Mouse (Mus musculus): ENCODE results near the gene Ddx23.

Ddx23 gene

DNA sequence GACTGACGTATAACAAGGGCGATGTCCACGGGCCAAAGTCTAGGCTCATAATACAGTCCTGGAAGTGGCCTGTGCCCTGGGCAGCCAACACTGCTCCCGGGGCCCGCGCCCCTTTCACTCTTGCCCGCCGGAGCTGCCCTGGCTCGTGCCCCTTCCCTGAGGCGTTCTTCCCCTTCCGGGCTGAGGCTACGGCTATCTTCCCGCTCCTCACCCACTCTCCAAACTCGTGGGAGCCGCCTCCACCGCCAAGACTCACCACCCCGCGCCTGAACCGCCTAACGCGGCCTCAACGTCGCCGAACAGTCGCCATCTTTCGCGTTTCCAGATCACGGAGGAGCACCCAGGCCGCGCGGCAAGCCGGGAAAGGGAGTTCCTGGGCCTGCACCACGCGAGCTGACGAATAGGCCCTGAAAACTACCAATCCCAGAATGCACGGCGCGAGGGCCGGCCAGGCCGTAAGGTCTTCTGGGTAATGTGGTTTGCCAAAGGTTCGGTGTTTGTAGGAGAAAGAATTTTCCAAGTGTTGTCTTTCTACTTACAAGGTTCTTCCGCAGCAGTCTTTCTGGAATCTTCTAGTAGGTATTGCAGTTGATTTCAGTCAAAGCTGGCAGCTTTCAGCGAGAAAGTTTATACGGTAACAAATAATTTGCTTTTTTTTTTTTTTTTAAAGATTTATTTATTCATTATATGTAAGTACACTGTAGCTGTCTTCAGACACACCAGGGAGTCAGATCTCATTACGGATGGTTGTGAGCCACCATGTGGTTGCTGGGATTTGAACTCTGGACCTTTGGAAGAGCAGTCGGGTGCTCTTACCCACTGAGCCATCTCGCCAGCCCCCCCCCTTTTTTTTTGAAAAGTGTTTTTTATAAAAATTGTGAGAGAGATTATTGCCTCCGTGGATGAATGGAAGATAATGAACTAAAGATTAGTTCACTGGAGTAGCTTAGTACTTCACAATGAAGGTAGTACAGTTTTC lies at the start of gene Ddx23:
Gene Ddx23 (minus strand): TSS at position 328 of the 979 bp plus-strand sequence.
- DNase-seq: peak; percentile 94

DNA sequence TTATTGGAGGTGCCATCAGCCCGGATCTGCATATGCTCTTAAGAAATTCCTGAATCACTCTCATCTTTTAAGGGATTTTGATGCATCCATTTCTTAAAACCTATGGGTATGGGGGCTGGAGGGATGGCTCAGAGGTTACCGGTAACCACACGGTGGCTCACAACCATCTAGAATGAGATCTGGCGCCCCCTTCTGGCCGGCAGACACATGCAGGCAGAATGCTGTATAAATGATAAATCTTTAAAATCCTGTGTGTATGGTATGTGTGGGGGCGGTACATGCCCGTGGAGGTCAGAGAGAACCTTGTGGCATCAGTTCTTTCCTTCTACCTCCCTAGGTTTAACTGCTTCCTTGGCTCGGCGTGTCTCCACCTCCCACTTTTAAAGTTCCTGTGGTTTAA lies 47.7 kb upstream of the Ddx23 start:
- DNase-seq: peak; percentile 81

GRCm38 (mm10) chr15:98707766-98708372 lies 45.2 kb upstream of the Ddx23 start, which contains the start of gene Ccdc65:
TSS of gene Ccdc65 (plus strand) at chr15:98708207.
- peak; percentile 88 for DNase-seq

DNA sequence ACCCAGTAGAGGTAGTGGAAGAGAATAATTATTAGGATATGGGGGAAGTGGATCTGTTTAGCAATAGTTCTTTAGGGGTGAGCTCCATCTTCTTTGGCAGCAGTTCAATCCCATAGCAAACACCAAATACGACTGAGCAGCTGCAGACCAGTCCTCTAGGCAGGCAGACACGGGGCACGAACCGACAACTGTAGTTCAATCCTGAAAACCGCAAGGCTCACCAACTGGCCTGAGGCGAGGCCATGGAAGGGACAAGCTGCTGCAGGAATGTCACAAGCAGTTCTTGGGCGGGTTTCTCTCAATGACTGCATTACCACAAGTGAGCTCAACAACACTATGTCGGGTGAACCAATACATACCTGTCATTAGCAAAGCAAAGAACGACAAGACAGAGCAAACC lies 41.6 kb upstream of the Ddx23 start:
- DNase-seq: no peak

DNA sequence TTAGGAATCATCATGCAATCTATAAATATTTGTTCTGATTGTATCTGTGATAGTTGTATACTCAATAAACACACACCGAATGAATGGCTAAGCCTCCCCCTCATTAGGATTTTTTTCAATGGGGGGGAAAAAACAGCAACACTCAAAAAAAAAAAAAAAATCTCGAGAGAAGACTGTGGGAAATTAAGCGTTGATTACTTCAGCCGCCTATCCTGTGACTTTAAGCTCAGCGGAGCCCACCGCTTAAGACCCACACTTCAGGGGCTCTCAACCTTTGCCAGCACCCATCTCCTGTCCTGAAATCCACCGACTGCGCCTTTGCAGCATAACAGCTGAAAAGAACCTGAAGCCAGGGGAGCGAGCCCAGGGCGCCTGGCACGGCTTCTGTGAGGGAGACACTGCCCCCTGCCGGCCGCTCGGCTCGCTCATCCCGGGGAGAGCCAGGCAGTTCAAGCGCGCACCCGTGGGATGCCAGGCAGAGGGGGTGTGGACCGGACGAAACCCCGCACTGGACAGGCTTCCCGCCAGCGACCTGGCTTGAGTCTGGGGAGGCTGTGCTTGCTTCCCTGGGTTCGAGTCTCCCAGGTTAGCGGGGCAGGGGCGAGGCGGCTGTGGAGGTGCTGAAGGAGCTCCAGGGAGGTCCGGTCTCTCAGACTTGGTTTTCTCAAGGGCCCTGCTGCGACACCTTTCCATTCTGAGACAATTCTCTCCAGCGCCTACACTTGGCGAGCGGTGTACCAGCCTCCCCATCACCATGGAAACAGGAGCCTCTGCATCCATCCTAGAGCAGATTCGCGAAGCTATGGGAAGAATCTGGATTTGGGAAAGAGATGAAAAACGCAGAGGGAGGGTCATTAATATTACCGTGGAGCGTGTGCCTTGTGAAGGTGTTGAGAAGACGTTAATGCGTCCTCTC lies 36.8 kb upstream of the Ddx23 start:
- peak; percentile 92 for DNase-seq

DNA sequence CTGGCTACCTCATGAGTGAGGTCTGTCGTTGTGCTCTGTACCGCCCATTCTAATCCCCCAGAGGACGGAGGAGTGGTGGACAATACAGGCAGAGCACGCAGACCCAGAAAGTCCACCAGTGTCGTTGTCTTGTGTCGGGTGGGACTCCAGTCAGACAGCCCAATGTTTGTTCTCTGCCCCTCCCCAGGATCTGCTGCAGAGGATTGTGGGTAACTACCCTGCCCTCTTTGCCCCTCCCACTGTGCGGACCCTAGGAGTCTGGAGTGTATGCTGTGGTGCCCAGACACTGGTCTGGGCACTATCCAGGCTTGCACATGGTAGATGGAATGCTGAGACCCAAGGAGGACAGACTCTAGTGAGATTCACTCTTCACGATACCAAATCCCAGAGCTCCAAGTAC lies 33.5 kb upstream of the Ddx23 start:
- no peak for DNase-seq

DNA sequence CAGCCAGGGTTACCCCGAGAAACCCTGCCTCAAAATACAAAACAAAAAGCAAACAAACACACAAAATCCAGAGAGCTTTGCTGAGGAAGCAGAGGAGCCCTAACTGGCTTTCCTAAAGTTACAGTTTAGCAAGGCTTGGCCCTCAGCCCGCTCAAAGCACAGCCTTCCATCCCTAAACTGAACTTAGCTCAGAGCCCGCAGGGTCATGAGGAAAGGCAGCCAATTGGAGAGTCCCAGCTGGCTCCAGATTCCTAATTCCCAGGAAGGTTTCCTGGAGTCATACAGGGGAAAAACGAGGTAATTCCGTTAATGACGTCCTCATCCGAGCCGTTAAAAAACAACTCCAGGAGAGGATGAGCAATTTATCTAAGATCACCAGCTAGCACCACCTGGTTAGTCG lies 33.0 kb upstream of the Ddx23 start:
- peak; percentile 47 for DNase-seq

DNA sequence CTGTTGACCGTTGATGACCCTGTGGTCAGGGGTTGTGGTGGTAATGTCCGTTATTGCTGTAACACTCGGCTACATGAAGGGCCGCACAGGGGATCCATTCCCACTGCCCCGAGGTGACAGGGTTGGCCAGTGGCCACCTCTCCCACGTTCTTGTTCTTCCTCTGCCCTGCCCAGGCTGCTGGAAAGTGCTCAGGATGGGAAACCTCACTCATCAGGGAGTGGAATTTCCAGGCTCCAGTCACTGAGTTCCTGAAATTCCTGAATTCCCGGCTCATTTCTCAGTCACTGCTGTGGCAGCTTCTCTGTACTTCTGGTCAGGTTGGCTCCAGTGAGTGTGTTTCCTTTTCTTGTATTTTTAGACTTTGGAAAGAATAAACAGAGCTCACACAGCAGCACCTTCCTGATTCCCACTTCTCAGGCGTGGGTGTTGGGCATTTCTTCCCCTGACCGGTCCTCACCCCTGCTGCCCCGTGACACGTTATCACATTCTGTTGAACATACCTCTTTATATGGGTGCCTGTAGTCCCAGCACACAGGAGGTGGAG lies 29.5 kb upstream of the Ddx23 start:
- peak; percentile 60 for DNase-seq

DNA sequence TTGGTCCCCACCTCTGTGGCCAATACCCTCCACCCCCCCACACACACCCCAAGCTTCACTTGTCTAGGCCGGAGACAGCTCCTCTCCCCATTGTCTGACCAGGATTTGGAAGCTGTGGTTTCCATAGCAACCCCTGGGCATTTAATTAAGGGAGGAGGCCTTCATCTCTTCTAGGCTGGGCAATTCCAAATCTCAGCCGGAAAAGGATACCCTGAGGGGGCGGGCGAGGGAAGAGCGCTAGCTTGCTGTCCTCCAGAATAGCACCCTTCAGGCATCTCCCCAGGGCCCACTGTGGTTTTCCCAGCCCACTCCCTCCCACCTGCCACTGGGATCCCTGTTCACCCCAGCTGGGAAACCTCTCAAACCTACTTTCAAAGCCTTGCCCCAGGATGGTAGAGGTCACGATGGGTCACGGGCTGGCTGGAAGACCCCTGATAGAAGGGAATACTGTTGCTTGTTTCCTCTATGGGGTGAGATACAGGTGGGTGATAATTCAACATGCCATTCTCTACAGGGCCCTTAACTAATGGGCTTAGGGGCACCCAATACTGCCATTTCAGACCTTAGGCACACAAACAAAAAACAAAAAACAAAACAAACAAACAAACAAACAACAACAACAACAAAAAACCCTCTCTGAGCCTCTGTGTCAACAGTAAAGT lies 28.9 kb upstream of the Ddx23 start:
- DNase-seq: no peak

DNA sequence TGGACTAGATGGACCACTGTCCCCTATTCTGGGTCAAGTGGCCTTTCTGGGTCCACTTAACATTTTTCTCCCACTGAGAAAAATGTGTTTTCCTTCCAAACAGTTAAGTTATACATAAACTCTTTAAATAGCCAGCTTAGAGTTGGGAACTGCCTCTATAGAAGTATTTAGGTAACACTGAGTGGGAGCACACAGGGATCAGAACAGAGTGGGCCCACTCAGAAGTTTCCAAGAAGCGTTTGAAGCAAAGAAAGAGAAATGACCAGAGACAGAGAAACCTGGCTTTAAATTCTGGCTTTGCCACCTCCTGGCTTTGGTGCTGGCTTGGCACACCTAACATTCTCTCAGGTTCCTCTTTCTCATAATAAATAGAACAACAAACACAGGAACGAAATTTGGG lies 27.0 kb upstream of the Ddx23 start:
- DNase-seq: no peak

DNA sequence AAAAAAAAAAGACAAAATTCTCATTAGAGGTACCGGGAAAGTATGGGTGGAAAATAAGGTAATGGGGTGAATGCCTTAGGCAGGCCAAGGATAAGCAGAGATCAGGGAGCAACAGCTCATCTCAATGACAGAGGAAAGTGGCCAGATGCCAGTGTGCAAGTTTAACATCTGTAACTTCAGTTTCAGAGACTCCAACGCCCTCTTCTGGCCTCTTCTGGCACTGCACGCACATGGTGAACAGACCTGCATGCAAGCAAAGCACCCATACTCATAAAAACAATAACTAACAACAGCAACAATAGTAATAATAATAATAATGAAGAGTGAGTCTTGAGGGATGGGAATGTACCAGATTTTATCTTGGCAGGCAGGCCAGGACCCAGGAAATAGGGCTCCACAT lies 23.2 kb upstream of the Ddx23 start:
- DNase-seq: no peak

DNA sequence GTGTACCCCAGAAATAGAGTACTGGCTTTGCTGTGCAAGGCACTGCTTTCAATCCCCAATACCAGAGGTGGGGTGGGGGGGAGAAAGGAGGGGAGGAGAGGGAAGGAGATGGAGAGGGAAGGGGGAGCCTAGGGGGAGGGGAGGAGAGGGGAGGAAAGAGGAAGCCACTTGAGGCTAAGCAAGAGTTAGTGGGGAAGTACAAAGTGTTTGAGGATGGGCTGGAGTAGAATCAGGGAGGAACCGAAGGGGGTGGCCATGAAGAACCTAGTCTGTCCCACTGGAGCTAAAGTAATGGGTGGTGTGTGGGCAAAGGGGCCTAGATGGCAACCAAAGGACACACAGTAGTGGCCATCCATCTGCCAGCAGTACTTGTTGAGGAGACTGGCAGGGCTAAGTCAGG lies 21.1 kb upstream of the Ddx23 start:
- no peak for DNase-seq

GRCm38 (mm10) chr15:98683177-98683576 lies 20.5 kb upstream of the Ddx23 start:
- DNase-seq: no peak

- DNase-seq: no peak
Observed at GRCm38 (mm10) chr15:98681633-98682032, 18.9 kb upstream of the Ddx23 start.

GRCm38 (mm10) chr15:98680660-98681059 lies 18.0 kb upstream of the Ddx23 start:
- no peak for DNase-seq

DNA sequence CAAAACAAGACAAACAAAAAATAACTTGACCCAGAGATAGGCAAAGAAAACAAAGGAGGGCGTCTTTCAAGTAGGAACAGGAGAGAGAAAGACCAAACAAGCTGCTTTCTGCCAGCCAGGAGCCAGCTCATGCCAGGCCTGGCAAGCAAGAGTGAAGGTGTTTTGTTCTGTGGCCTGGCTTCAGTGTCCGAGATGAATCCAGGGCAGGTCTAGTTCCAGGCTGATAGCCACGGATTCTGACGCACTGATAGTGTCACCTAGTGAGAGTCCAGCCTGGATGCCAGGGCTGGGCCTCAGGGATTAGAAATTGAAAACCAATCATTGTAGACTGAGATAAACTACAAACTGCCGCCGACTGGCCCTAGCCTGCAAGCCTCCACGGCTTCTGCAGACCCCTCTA lies 15.3 kb upstream of the Ddx23 start:
- no peak for DNase-seq

DNA sequence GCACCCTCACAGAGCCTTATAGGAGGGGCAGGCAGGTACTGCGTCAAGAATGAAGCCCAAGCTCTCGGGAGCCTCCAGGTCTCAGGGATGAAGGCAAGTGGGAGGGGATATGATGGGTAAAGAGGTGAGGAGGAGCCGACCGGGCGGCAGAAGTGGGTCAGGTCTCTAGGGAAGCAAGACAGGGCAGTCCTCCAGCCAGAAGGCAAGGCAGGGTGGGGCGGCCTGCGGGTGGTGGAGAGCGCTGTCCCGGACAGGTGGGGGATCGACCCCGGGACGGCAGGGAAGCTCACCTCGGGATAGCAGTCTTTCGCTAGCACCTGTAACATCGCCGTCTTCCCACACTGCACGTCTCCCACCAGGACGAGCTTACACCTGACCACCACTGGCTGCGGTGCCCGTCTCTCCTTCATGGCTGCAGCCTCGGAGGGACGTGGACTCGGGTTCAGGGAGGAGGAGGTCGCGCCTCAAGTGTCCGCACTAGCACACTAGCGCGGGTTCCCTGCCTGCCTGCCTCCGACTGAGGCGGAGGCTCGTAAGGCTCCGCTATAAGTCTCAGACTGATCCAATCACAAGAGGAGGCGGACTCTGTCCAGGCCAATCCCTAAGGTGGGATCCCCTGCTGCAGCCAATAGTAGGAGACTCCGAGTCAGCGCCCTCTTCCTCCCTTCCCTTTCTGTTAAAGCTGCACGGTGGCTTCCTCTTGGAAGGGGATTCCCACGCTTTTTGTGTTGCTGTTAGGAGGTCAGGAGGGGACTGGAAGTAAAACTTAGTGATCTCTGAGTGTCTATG lies 14.4 kb upstream of the Ddx23 start, which contains the start of gene Rnd1:
Gene Rnd1 (minus strand): TSS at position 522 of the 789 bp plus-strand sequence.
- DNase-seq: peak; percentile 78

DNA sequence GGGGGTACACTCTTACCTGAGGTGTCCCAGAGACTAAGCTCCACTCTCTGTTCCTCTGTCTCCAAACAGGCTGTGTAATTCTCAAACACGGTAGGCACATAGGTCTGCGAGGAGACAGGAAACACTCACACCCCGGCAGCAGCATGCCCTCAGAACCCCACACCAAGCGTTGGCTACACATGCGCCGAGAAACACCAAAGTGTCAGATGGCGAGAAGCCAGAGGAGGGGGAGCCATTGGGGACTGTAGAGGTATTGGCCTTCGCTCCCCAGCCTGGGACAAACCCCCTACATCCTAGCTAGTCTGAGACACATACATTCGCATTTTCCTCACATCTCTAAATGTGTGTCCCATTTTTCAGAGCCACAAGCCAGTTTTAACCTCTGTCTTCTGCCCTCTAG lies 13.8 kb upstream of the Ddx23 start:
- peak; percentile 14 for DNase-seq

GRCm38 (mm10) chr15:98675634-98676250 lies 13.0 kb upstream of the Ddx23 start:
- no peak for DNase-seq

DNA sequence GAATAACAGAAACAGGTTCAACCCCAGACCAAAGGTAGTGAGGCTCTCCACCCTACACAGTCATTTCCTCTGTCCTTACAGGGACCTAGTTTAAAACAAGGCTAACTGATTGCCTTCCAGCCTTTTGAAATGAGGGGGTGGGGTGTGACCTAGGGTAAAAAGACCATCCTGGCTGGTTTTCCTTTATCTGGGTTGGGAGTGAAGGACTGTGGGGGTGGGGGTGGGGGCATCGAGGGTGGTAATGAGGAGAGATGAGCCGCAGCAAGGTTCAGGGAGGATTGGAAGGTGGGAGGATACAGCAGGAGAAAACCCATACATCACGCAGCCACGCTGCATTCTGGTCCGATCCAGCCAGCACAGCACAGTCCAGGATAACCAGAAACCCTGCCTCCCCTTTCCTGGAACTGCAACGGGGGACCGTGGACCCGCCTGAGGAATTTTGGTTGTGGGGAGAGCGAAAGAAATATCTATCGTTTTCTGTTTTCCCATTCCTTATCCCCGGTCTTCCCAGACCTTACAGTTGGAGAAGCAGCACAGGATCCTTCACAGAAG lies 12.4 kb upstream of the Ddx23 start:
- no peak for DNase-seq
